Mouse (Mus musculus): ENCODE data around the gene Tep1. TPM values are rescaled to one million over a fixed set of nuclear protein-coding genes. Genes with fewer than 3 reads are reported as not detected.

Gene Tep1
- polyA plus RNA-seq, 1 experiment, result 102 TPM

- TF ChIP-seq POLR2A (IDR thresholded peaks at IDR 0.05; ENCODE audit: borderline replicate concordance, control insufficient read depth, low read depth, low read length) (no peak), CTCF (IDR thresholded peaks at IDR 0.05; ENCODE audit: control insufficient read depth, insufficient read depth, low read length) (no peak)
- no peak overlapping the region for H3K27ac ChIP-seq (ENCODE audit: control insufficient read depth, insufficient read depth, low read depth, low read length, poor library complexity)
- no peak overlapping the region for H3K4me3 ChIP-seq (replicated peaks; ENCODE audit: control insufficient read depth, low read depth, low read length)
- 84% methylated on average over 4 of the region's 4 CpGs for WGBS
- no peaks in the 10 kb centered on the region; the same call in 1 of the 2 replicates for H3K4me1 ChIP-seq (ENCODE audit: control insufficient read depth, insufficient read depth, low read length)
Measured at GRCm38 (mm10) chr14:50795965-50796364, 74.4 kb downstream of the Tep1 start.

- TF ChIP-seq POLR2A (IDR thresholded peaks at IDR 0.05; ENCODE audit: borderline replicate concordance, control insufficient read depth, low read depth, low read length) (no peak), CTCF (IDR thresholded peaks at IDR 0.05; ENCODE audit: control insufficient read depth, insufficient read depth, low read length) (no peak)
- H3K4me3 ChIP-seq (replicated peaks; ENCODE audit: control insufficient read depth, low read depth, low read length), result no peak overlapping the region
- 92% methylated on average over 24 of the region's 24 CpGs for WGBS
- no peak overlapping the region for H3K27ac ChIP-seq (ENCODE audit: control insufficient read depth, insufficient read depth, low read depth, low read length, poor library complexity)
- no peaks in the 10 kb centered on the region; the same call in 1 of the 2 replicates for H3K4me1 ChIP-seq (ENCODE audit: control insufficient read depth, insufficient read depth, low read length)
Measured at GRCm38 (mm10) chr14:50795261-50795935, 75.0 kb downstream of the Tep1 start.

- Histone ChIP-seq H3K27ac (ENCODE audit: control insufficient read depth, insufficient read depth, low read depth, low read length, poor library complexity) (no peak overlapping the region), H3K4me3 (replicated peaks; ENCODE audit: control insufficient read depth, low read depth, low read length) (no peak overlapping the region), H3K4me1 (ENCODE audit: control insufficient read depth, insufficient read depth, low read length) (no peaks in the 10 kb centered on the region; the same call in 1 of the 2 replicates)
- no peak for TF ChIP-seq POLR2A (IDR thresholded peaks at IDR 0.05; ENCODE audit: borderline replicate concordance, control insufficient read depth, low read depth, low read length)
- no peak for TF ChIP-seq CTCF (IDR thresholded peaks at IDR 0.05; ENCODE audit: control insufficient read depth, insufficient read depth, low read length)
- WGBS, result 12% methylated on average over 2 of the region's 2 CpGs
Measured at GRCm38 (mm10) chr14:50788157-50788556, 82.2 kb downstream of the Tep1 start.

- WGBS, result 1% methylated on average over 21 of the region's 21 CpGs
- H3K27ac ChIP-seq (ENCODE audit: control insufficient read depth, insufficient read depth, low read depth, low read length, poor library complexity), result peak within 1 kb of the TSS; percentile 87
Measured at GRCm38 (mm10) chr14:50785251-50785637, 85.1 kb downstream of the Tep1 start, which contains the start of gene Ttc5. Ttc5 (minus strand) TSS chr14:50785519.

GRCm38 (mm10) chr14:50784391-50785250, 85.7 kb downstream of the Tep1 start:
- TF ChIP-seq CTCF (IDR thresholded peaks at IDR 0.05; ENCODE audit: control insufficient read depth, insufficient read depth, low read length), result no peak
- TF ChIP-seq POLR2A (IDR thresholded peaks at IDR 0.05; ENCODE audit: borderline replicate concordance, control insufficient read depth, low read depth, low read length), result no peak
- Histone ChIP-seq H3K27ac (ENCODE audit: control insufficient read depth, insufficient read depth, low read depth, low read length, poor library complexity) (peak overlapping the region; percentile 87), H3K4me1 (ENCODE audit: control insufficient read depth, insufficient read depth, low read length) (no peaks in the 10 kb centered on the region; the same call in 1 of the 2 replicates), H3K4me3 (replicated peaks; ENCODE audit: control insufficient read depth, low read depth, low read length) (peak overlapping the region; percentile 86)
- WGBS, result 11% methylated on average over 16 of the region's 16 CpGs

More at GRCm38 (mm10) chr14:50785251-50785637, 85.1 kb downstream of the Tep1 start, which contains the start of gene Ttc5:
- H3K4me1 ChIP-seq (ENCODE audit: control insufficient read depth, insufficient read depth, low read length), result no peaks in the 10 kb centered on the region; the same call in 1 of the 2 replicates
- peak within 1 kb of the TSS; percentile 86 for H3K4me3 ChIP-seq (replicated peaks; ENCODE audit: control insufficient read depth, low read depth, low read length)
- TF ChIP-seq CTCF (IDR thresholded peaks at IDR 0.05; ENCODE audit: control insufficient read depth, insufficient read depth, low read length) (peak; percentile 97), POLR2A (IDR thresholded peaks at IDR 0.05; ENCODE audit: borderline replicate concordance, control insufficient read depth, low read depth, low read length) (peak; percentile 47; the same call in 1 of the 2 replicates)

GRCm38 (mm10) chr14:50782166-50782565, 88.2 kb downstream of the Tep1 start:
- Histone ChIP-seq H3K27ac (ENCODE audit: control insufficient read depth, insufficient read depth, low read depth, low read length, poor library complexity) (no peak overlapping the region), H3K4me3 (replicated peaks; ENCODE audit: control insufficient read depth, low read depth, low read length) (no peak overlapping the region), H3K4me1 (ENCODE audit: control insufficient read depth, insufficient read depth, low read length) (no peaks in the 10 kb centered on the region; the same call in 1 of the 2 replicates)
- 68% methylated on average over 3 of the region's 3 CpGs for WGBS
- no peak for TF ChIP-seq CTCF (IDR thresholded peaks at IDR 0.05; ENCODE audit: control insufficient read depth, insufficient read depth, low read length)
- TF ChIP-seq POLR2A (IDR thresholded peaks at IDR 0.05; ENCODE audit: borderline replicate concordance, control insufficient read depth, low read depth, low read length), result no peak

Other genes with a start within 250 kb of the Tep1 start
- not detected in 2 replicates for gene Olfr745, start 231.2 kb downstream of the Tep1 start, polyA plus RNA-seq (2011; ENCODE audit: insufficient read depth, insufficient read length, low replicate concordance, missing spikeins)
- gene Olfr746, start 223.5 kb downstream of the Tep1 start, polyA plus RNA-seq (2011; ENCODE audit: insufficient read depth, insufficient read length, low replicate concordance, missing spikeins), result not detected in 2 replicates
- gene Olfr747, start 177.4 kb downstream of the Tep1 start, polyA plus RNA-seq (2011; ENCODE audit: insufficient read depth, insufficient read length, low replicate concordance, missing spikeins), result not detected in 2 replicates
- gene Olfr748, start 163.2 kb downstream of the Tep1 start, polyA plus RNA-seq (2011; ENCODE audit: insufficient read depth, insufficient read length, low replicate concordance, missing spikeins), result not detected in 2 replicates
- not detected in 2 replicates for gene Olfr749, start 125.5 kb downstream of the Tep1 start, polyA plus RNA-seq (2011; ENCODE audit: insufficient read depth, insufficient read length, low replicate concordance, missing spikeins)
- 17.8 and 28.7 TPM in 2 replicates for gene Ttc5, start 85.0 kb downstream of the Tep1 start, polyA plus RNA-seq (2011; ENCODE audit: insufficient read depth, insufficient read length, low replicate concordance, missing spikeins)
- not detected in 2 replicates for gene Ccnb1ip1, start 62.8 kb downstream of the Tep1 start, polyA plus RNA-seq (2011; ENCODE audit: insufficient read depth, insufficient read length, low replicate concordance, missing spikeins)
- gene Parp2, start 62.7 kb downstream of the Tep1 start, polyA plus RNA-seq (2011; ENCODE audit: insufficient read depth, insufficient read length, low replicate concordance, missing spikeins), result 24.4 and 40.2 TPM in 2 replicates
- 0.29 TPM in 1 of 2 replicates, not detected in the other for gene Klhl33, start 26.9 kb upstream of the Tep1 start, polyA plus RNA-seq (2011; ENCODE audit: insufficient read depth, insufficient read length, low replicate concordance, missing spikeins)
- gene Osgep, start 54.3 kb upstream of the Tep1 start, polyA plus RNA-seq (2011; ENCODE audit: insufficient read depth, insufficient read length, low replicate concordance, missing spikeins), result 43.6 and 67.6 TPM in 2 replicates
- gene Apex1, start 54.4 kb upstream of the Tep1 start, polyA plus RNA-seq (2011; ENCODE audit: insufficient read depth, insufficient read length, low replicate concordance, missing spikeins), result 18.1 and 41.6 TPM in 2 replicates
- 33.3 and 67.6 TPM in 2 replicates for gene Pip4p1, start 60.3 kb upstream of the Tep1 start, polyA plus RNA-seq (2011; ENCODE audit: insufficient read depth, insufficient read length, low replicate concordance, missing spikeins)
- gene Pnp, start 60.5 kb upstream of the Tep1 start, polyA plus RNA-seq (2011; ENCODE audit: insufficient read depth, insufficient read length, low replicate concordance, missing spikeins), result 112 and 145 TPM in 2 replicates
- 21.3 TPM in 1 of 2 replicates, not detected in the other for gene Gm49342, start 74.0 kb upstream of the Tep1 start, polyA plus RNA-seq (2011; ENCODE audit: insufficient read depth, insufficient read length, low replicate concordance, missing spikeins)
- gene Pnp2, start 85.4 kb upstream of the Tep1 start, polyA plus RNA-seq (2011; ENCODE audit: insufficient read depth, insufficient read length, low replicate concordance, missing spikeins), result 70.8 and 109 TPM in 2 replicates
- not detected in 2 replicates for gene Rnase10, start 137.2 kb upstream of the Tep1 start, polyA plus RNA-seq (2011; ENCODE audit: insufficient read depth, insufficient read length, low replicate concordance, missing spikeins)
- gene Rnase9, start 171.3 kb upstream of the Tep1 start, polyA plus RNA-seq (2011; ENCODE audit: insufficient read depth, insufficient read length, low replicate concordance, missing spikeins), result not detected in 2 replicates
- not detected in 2 replicates for gene Rnase11, start 179.6 kb upstream of the Tep1 start, polyA plus RNA-seq (2011; ENCODE audit: insufficient read depth, insufficient read length, low replicate concordance, missing spikeins)
- 4.9 TPM in 1 of 2 replicates, not detected in the other for gene Rnase12, start 187.1 kb upstream of the Tep1 start, polyA plus RNA-seq (2011; ENCODE audit: insufficient read depth, insufficient read length, low replicate concordance, missing spikeins)
- not detected in 2 replicates for gene Olfr750, start 203.9 kb upstream of the Tep1 start, polyA plus RNA-seq (2011; ENCODE audit: insufficient read depth, insufficient read length, low replicate concordance, missing spikeins)
- gene Rnase4, start 220.5 kb upstream of the Tep1 start, polyA plus RNA-seq (2011; ENCODE audit: insufficient read depth, insufficient read length, low replicate concordance, missing spikeins), result 3.1 and 8.7 TPM in 2 replicates
- gene Ang, start 220.6 kb upstream of the Tep1 start, polyA plus RNA-seq (2011; ENCODE audit: insufficient read depth, insufficient read length, low replicate concordance, missing spikeins), result 4.4 and 7.2 TPM in 2 replicates
- gene Eddm3b, start 243.9 kb upstream of the Tep1 start, polyA plus RNA-seq (2011; ENCODE audit: insufficient read depth, insufficient read length, low replicate concordance, missing spikeins), result not detected in 2 replicates